Mouse (Mus musculus) ZHBTc4 (cell line): ENCODE measurements around the gene Sod3.

Source experiments
- DNase-seq: peaks from one replicate; pipeline ENCODE4 v3.0.0-alpha.2; 2011; ENCODE audit warnings: low read depth, low spot score

Sod3 gene

GRCm38 (mm10) chr5:52363468-52364150 lies at the start of gene Sod3:
TSS of gene Sod3 (plus strand) at chr5:52363791.
- peak; percentile 62 for DNase-seq

DNA sequence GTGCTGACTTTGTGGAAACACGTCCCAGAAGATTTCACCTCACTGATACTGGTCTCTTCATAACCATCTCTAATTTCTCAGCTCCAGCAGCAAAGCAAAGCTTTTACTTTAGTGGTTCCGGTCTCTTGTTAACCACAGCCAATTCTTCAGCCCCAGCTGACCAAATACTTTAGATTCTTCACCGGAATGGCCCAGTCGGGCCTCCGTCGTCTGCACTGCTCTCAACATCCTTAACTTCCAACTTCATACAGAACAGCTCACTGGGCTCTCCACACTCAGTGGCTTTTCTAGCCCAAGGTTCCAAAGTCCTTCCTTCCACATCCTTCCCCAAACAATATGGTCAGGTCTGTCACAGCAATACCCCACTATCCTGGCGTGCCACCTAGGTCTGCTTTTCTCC lies 46.7 kb upstream of the Sod3 start:
- no peak for DNase-seq

- no peak for DNase-seq
These were observed 44.1 kb upstream of the Sod3 start for GRCm38 (mm10) chr5:52319499-52319898.

DNA sequence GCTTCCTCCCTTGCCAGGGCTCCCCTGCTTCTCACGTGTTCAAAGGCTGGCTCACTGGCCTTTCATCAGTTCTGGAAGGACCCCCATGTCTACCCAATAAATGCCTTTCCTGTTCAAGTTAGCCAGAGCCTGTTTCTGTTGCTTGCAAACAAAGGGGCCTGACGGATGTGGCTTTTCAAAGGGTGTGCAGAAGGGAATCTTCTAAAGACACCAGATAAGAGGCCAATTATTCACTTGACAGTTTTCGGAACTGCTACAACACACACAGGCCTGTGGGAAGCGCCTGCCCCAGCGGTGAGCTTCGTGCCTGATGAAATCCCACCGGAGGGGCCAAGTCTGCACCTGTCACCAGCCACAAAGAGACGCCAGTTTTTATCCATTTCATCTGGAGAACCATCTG lies 31.5 kb upstream of the Sod3 start:
- no peak for DNase-seq

GRCm38 (mm10) chr5:52335590-52335989 lies 28.0 kb upstream of the Sod3 start:
- DNase-seq, result no peak

GRCm38 (mm10) chr5:52339134-52339533 lies 24.5 kb upstream of the Sod3 start:
- no peak for DNase-seq

DNA sequence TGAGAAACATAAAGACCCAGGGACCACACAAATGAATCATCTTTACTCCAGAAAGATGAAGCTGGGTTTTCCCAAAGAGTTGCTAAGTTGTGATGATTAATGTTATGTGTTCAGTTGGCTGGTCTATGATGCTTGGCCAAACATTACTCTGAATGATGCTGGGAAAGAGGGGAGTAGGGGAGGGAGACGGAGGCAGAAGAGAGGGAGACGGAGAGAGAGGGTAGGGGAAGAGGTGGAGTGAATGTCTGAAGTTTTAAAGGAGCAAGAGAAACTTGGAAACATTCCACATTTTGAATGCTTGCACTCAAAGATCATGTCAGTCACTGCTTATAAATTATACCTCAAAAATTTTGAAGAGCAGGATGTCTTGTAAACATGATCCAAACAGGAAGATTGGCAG lies 16.7 kb upstream of the Sod3 start:
- DNase-seq, result no peak

DNA sequence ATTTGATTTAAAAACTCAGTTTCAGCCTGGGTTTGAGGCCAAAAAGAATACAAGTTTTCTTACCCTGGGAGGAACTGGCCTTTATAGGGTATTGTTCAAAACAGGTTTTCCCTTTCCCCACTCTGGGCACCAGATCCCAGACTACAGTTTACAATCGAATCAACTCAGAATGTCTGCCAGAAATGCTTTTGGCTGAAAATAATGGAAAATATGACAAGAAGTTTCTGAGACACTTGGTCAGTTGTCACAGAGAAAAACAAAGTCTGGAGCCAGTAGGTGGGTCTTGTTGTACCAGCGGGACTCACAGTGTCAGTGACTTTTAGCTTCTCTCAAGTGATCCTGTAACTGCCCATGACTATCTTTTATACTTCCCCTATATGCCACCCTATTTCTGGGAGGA lies 13.1 kb upstream of the Sod3 start:
- no peak for DNase-seq

DNA sequence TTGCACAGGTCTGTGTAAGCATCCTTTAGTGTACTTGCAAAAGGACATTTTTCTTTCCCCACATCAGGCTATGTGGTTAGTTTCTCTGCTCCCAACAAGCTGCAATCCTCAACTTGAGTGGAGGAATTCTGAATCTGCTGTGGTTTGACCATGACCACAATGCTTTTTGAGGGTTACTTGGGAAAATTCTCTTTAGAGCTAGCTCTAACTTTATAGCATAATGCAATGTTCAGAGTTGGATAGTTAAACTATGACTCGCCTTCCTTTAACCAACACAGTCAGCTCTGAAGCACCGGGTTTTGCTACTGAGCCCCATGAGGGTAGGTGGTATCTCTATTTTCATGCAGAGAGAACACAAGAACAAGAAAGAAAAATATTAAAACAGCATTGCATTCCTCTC lies 12.0 kb upstream of the Sod3 start:
- no peak for DNase-seq

GRCm38 (mm10) chr5:52352730-52353129 lies 10.9 kb upstream of the Sod3 start:
- no peak for DNase-seq

GRCm38 (mm10) chr5:52354441-52354840 lies 9.2 kb upstream of the Sod3 start:
- no peak for DNase-seq

- no peak for DNase-seq
These were observed 8.0 kb upstream of the Sod3 start for GRCm38 (mm10) chr5:52355612-52356011.

DNA sequence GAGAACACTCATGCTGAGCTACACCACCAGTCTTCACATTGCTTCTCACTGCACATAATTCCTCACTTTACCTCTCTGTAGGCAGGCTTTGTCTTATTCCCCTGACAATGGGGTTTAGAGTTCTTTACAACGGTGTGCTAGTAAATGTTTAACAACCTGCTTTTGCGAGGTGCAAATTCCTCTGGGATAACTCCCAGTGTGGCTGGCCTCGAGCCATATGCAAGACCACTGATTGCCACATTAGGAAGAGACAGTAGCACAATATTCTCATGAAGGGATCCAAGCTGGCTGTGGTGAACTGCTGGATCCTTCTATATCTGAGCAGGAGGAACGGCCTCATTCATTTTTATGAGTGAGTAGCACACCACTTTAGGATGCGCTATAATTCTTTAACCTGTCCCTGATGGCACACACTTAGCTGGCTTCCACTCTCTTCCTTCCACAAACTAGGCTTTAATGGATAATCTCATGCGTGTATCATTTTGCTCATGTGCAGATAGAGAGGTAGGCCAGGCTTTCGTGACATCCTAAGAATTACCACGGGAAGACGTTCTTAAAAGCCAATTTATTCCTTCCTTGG lies 6.3 kb upstream of the Sod3 start:
- no peak for DNase-seq

DNA sequence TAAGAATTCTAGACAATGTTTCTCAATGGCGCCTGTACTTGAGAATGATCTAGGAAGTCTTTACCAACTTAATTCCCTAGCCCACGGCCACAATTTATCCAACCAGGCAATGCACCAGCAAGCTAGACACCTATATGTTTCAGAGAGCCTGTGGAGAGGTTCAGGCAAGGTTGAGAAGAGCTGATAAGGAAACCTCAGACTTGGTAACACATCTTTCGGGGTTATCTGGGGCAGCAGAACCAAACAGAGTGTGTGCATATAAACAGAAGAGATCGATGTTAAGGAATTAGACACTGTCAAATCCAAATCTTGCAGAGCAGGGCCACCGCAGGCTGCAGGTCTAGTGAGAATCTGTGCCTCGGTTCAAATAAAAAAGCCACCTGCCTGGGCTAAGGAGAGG lies 5.5 kb upstream of the Sod3 start:
- DNase-seq, result no peak

DNA sequence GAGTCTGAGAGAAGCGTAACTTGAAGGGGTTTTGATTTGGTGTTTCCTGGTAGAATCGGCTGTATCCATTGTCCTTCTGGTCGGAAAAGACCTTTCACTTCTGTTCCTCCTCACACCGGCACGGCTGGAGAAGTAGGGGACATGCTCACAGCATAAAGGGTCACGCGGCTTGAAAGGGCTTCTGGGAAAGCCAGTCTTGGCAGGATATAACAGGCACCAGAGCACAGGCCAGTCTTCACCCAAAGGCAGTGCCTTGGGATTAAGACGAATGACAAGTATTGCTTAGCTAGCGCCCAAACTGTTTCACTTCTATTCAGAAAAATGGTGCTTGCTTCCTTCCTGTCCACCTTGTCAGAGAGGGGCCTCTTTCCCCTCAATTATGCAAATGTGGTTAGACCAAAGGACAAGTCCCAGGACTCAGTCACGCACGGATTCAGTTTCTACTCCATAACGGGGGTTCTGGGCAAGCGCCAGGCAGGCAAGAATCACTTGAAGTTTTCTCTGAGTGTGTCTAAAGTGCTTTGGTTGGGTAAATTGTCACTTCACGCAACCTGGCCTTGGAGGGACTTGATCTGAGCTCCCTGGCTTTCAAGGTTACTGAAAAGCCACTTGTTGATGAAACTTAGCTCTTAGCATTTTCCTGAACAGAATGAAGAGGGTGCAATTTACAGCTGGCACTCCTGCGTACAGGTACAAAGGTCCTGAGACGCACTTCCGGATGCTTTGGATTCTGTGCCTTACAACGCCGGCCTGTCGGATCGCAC lies 3.1 kb upstream of the Sod3 start:
- peak; percentile 38 for DNase-seq

DNA sequence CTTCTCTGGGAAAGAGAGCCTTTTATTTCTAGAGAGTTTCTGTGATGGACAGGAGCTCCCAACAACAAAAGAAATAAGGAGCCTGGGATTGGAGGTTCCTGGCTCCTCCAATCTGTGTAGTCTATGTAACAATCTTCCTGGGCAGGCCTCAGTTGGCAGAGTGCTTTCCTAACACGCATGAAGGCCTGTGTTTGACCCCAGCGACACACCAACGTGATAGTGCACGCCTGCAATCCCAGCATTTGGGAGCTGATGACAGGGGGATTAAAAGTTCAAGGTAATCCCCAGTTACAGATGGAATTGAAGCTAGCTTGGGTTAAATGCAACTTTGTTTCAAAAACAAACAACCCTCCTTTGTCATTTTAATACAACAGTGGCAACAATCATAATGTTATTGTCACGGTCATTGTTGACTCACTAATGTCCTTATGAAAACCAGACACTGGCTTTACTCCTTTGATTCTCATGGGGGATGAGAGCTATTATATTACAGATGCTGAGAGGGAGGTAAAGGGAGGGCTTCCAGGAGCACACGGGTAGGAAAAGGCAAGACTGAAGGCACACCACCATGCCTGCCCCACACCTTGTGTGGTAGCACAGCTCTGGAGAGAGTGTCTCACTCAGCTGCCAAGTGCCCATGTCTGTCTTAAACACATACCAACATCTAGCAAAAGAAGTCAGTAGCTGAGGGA lies 669 bp upstream of the Sod3 start:
- no peak for DNase-seq

GRCm38 (mm10) chr5:52364521-52364920 lies 930 bp downstream of the Sod3 start:
- no peak for DNase-seq

DNA sequence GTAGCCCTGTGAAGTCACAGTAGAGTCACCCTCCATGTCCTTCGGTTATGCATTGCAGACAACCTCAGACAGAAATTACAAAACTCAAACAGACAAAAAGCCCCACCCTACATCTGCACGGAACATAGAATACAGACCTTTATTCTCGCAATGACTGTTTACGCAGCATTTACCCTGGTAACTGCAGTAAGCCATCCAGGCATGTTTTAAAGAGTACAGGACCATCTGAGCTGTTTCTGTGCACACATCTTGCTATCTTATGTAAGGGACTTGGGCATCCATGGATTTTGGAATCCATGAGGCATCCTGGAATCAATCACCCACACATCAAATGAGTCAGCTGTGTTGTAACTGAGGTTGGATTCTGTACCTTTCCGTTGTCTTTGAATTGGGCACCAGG lies 2.3 kb downstream of the Sod3 start:
- DNase-seq, result no peak

- no peak for DNase-seq
These were observed 3.1 kb downstream of the Sod3 start for GRCm38 (mm10) chr5:52366661-52367060.

GRCm38 (mm10) chr5:52367866-52368840 lies 4.6 kb downstream of the Sod3 start:
- peak; percentile 72 for DNase-seq

DNA sequence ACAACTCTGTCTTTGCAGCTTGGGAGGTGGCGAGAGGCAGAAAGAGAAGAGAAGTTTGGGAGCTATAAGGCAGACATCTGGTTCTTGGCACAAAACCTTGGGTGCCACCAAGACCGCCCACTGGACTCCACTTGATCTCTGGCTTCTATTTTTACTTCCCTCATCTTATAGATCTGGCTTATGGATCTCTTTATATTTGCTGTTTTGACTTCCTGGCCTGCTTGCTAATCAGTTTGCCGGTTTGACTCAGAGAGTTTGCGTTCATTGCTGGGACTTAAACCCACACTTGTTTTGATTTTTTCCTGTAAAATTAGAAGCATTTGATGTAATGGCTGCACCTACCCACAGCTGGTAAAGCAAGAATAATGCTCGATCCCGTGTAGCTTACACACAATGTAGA lies 7.3 kb downstream of the Sod3 start:
- DNase-seq, result no peak
